Mouse (Mus musculus) stomach, postnatal 0 days (tissue): ENCODE results near the gene Vps25.

Source experiments
- CTCF ChIP-seq: IDR thresholded peaks from 2 replicates; pipeline ENCODE4 v1.5.1; 2016; ENCODE audit warnings: antibody characterized with exemption, low read depth, mild to moderate bottlenecking, moderate library complexity
- EP300 ChIP-seq: optimal IDR thresholded peaks from 2 replicates; pipeline ENCODE3; 2016; ENCODE audit warnings: antibody characterized with exemption

- TF ChIP-seq CTCF (no peak), EP300 (no peak)
Observed at GRCm38 (mm10) chr11:101265906-101266305, 12.4 kb downstream of the Vps25 start.
